Mouse (Mus musculus): ENCODE results near the gene Pcgf6.
"Not testable (repeated sequence)": the region's sequence is repeated elsewhere in the genome, so short reads cannot be mapped to it uniquely, and the experiment has no call there.

The Pcgf6 gene

GRCm38 (mm10) chr19:46996095-46996494 lies 54.6 kb downstream of the Pcgf6 start:
- DNase-seq, result no peak

DNA sequence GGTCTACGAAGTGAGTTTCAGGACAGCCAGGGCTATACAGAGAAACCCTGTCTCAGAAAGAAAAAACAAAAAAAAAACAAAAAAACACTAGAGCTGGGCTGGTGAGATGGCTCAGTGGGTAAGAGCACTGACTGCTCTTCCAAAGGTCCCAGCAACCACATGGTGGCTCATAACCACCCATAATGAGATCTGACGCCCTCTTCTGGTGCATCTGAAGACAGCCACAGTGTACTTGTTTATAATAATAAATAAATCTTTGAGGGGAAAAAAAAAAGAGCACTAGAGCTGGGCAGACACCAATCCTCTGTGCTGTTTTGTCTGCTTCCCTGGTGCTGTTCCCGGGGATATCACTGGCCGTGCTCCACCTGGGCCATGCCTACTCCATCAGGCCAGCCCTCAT lies 58.4 kb downstream of the Pcgf6 start:
- DNase-seq, result not testable (repeated sequence)

DNA sequence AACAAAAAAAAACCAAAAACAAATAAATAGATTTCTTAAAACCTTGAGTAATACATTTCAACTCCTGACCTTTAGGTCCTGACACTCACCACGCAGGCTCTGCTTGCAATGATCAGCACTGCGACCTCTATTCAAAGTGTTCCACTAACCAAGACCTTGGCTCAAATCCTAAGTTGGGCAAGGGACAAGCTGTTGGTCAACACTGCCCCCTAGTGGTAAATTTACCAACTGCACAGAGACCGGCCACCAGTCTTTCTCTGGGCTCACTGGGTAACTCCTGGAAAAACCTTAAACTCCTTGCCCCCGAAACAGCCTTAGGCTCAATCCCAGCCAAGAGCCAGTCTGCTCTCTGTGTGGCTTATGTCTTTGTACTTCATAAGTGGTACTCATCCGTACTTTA lies 59.6 kb downstream of the Pcgf6 start:
- DNase-seq, result peak; percentile 48 to 59

GRCm38 (mm10) chr19:46990625-46991024 lies 60.1 kb downstream of the Pcgf6 start:
- not testable (repeated sequence) for DNase-seq

- DNase-seq, result no peak
These were observed 60.6 kb downstream of the Pcgf6 start for GRCm38 (mm10) chr19:46990153-46990518.

DNA sequence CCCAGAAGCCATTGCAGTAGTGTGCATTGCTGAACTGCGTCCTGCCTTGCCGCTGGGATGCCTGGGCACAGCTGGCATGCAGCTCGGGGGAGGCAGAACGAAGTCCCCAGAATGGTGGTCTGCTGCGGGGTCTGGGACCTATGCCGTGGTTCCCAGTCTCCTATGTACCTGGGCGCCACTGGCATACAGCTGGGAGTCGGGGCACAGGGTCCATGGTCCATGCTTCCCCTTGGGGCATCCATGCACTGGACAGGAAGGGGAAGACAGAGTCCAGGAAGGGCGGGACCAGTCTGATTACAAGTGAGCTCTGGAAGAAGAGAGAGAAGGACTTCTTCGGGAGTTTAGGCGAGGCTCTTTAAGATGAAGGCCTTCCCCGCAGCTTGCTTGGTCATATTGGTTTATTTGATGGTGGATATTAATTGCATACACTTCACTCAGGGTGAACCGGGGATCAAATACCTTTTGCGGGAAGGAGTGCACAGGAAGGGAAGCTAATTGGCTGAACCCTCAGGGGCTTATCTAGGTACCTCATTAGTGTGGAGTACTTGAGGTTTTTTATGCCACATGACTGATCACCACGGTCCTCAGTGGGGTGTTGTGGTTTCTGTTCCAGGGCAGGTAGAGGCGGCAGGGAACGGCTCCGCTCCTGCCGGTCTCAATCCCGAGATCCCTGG lies 61.1 kb downstream of the Pcgf6 start:
- DNase-seq, result no peak

GRCm38 (mm10) chr19:46988231-46989087 lies 62.2 kb downstream of the Pcgf6 start:
- DNase-seq, result peak in 1 of 2 experiments; percentile 43

- no peak for DNase-seq
These were observed 63.1 kb downstream of the Pcgf6 start for GRCm38 (mm10) chr19:46987646-46988045.

DNA sequence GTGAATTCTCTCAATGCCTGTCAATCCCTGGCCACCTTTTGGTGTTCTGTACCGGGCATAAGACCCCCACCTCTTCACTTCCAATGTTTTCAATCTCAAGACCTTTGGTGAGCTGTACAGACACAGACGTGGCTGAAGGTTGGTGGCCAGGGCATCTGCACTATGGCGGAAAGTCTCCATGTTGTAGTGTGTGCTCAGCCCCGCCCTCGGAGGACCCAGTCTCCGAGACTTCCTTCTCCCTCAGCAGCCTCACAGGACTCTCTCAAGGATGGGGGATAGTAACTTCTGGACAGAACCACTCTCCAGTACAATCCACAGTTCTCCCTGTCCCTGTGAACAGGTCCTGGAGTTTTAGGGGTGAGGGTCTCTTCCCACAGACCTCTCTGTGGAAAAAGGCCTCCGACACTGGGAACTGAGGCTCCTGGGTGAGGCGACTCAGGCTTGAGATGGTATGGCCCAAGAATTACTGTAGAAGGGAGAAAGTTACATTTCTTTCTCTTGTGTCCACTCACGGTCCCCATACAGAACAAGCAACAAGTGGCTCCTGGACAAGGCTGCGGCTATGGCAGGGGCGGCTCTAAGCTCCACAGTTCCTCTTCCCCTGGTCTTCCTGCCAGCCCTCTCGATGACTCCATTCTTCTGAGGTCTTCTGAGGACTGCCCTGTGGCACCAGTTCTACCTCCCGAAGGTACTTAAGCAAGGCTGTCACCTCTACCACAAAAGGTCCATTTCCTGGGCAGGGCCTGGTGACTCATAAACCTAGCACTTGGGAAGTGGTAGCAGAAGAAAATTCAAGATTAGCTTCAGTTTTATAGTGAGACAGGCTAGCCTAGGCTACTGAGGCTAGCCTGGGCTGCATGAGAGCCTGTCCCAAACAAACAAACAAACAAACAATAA lies 65.7 kb downstream of the Pcgf6 start:
- no peak for DNase-seq

GRCm38 (mm10) chr19:46983966-46984380 lies 66.7 kb downstream of the Pcgf6 start:
- DNase-seq, result no peak

Measured in thymus, adult 18-20 months (tissue).